Mouse (Mus musculus): ENCODE measurements around the gene Ptger1.

The Ptger1 gene

GRCm38 (mm10) chr8:83665969-83666865 lies at the start of gene Ptger1:
Ptger1 (plus strand) TSS chr8:83666678.
- ChIA-PET CTCF (interaction anchor here in 1 of 4 experiments (1.0 kb wide), 1 partner anchor 9 kb away, joined by 3 read pairs; no protein-coding TSS in a partner anchor), POLR2A (interaction anchor here (0.6 to 2.0 kb wide), 26 partner anchors 9 to 1150 kb away, joined by 3 to 9 read pairs (median 4); partner anchors contain the start of genes Asf1b (in 2 of the 4), Gipc1 (in 2 of the 4), Gm10644 (in 2 of the 4) and Ddx39 (in 1 of the 4))

GRCm38 (mm10) chr8:83617111-83617510 lies 49.4 kb upstream of the Ptger1 start:
- POLR2A ChIA-PET = interaction anchor here in 2 of 4 experiments (2.5 to 4.6 kb wide), 3 partner anchors 9 to 12 kb away, joined by 9 to 32 read pairs (median 15); partner anchors contain the start of genes Dnajb1 (in 2 of the 2) and Tecr (in 2 of the 2)
- CTCF ChIA-PET = no interaction called here

GRCm38 (mm10) chr8:83618566-83618965 lies 47.9 kb upstream of the Ptger1 start:
- POLR2A ChIA-PET = interaction anchor here in 3 of 4 experiments (1.0 to 4.6 kb wide), 7 partner anchors 10 to 20 kb away, joined by 3 to 32 read pairs (median 5); partner anchors contain the start of genes Dnajb1 (in 2 of the 3) and Tecr (in 2 of the 3)
- CTCF ChIA-PET = interaction anchor here in 2 of 4 experiments (0.6 to 1.0 kb wide), 3 partner anchors 20 to 921 kb away, joined by 3 to 5 read pairs (median 3); no protein-coding TSS in a partner anchor

- CTCF ChIA-PET = interaction anchor here in 1 of 4 experiments (1.3 kb wide), 1 partner anchor 42 kb away, joined by 3 read pairs; no protein-coding TSS in a partner anchor
- POLR2A ChIA-PET = interaction anchor here (0.7 to 4.6 kb wide), 7 partner anchors 10 to 25 kb away, joined by 3 to 32 read pairs (median 5); partner anchors contain the start of genes Dnajb1 (in 2 of the 4) and Tecr (in 2 of the 4)
These were observed 46.8 kb upstream of the Ptger1 start for GRCm38 (mm10) chr8:83619568-83620285.

GRCm38 (mm10) chr8:83621691-83622388 lies 44.6 kb upstream of the Ptger1 start:
- POLR2A ChIA-PET = interaction anchor here in 3 of 4 experiments (0.9 to 3.4 kb wide), 13 partner anchors 8 to 41 kb away, joined by 4 to 28 read pairs (median 5); partner anchors contain the start of genes Dnajb1 (in 2 of the 3), Tecr (in 2 of the 3) and Gipc1 (in 1 of the 3)
- CTCF ChIA-PET = interaction anchor here in 3 of 4 experiments (0.6 to 3.4 kb wide), 32 partner anchors 9 to 333 kb away, joined by 3 to 28 read pairs (median 4); partner anchors contain the start of genes Dnajb1 (in 2 of the 3), Gipc1 (in 2 of the 3), Tecr (in 2 of the 3) and Asf1b (in 1 of the 3)

- ChIA-PET CTCF (interaction anchor here (0.6 to 3.4 kb wide), 40 partner anchors 9 to 585 kb away, joined by 3 to 28 read pairs (median 4); partner anchors contain the start of genes Dnajb1 (in 2 of the 4), Gipc1 (in 2 of the 4), Tecr (in 2 of the 4) and Asf1b (in 1 of the 4)), POLR2A (interaction anchor here in 3 of 4 experiments (0.8 to 3.4 kb wide), 15 partner anchors 9 to 72 kb away, joined by 3 to 28 read pairs (median 5); partner anchors contain the start of genes Dnajb1 (in 2 of the 3), Tecr (in 2 of the 3) and Gipc1 (in 1 of the 3))
These were observed 44.0 kb upstream of the Ptger1 start for GRCm38 (mm10) chr8:83622389-83622989.

- CTCF ChIA-PET = interaction anchor here (0.9 to 3.4 kb wide), 10 partner anchors 16 to 584 kb away, joined by 3 to 28 read pairs (median 7); partner anchors contain the start of genes Dnajb1 (in 2 of the 4), Tecr (in 2 of the 4), Asf1b (in 1 of the 4) and Gm10644 (in 1 of the 4)
- POLR2A ChIA-PET = interaction anchor here in 2 of 4 experiments (0.8 to 3.4 kb wide), 11 partner anchors 10 to 154 kb away, joined by 3 to 28 read pairs (median 5); partner anchors contain the start of genes Dnajb1 (in 2 of the 2), Tecr (in 2 of the 2) and Gipc1 (in 1 of the 2)
These were observed 42.9 kb upstream of the Ptger1 start for GRCm38 (mm10) chr8:83623549-83623948.

GRCm38 (mm10) chr8:83624739-83625138 lies 41.7 kb upstream of the Ptger1 start:
- ChIA-PET CTCF (interaction anchor here in 3 of 4 experiments (0.7 to 3.4 kb wide), 22 partner anchors 9 to 1523 kb away, joined by 3 to 28 read pairs (median 3); partner anchors contain the start of genes Dnajb1 (in 2 of the 3) and Tecr (in 2 of the 3)), POLR2A (interaction anchor here in 3 of 4 experiments (0.7 to 3.4 kb wide), 5 partner anchors 12 to 39 kb away, joined by 3 to 28 read pairs (median 4); partner anchors contain the start of genes Dnajb1 (in 1 of the 3) and Tecr (in 1 of the 3))

- CTCF ChIA-PET = interaction anchor here in 1 of 4 experiments (1.5 kb wide), 1 partner anchor 28 kb away, joined by 3 read pairs; no protein-coding TSS in a partner anchor
- POLR2A ChIA-PET = interaction anchor here in 1 of 4 experiments (2.0 kb wide), 1 partner anchor 36 kb away, joined by 4 read pairs; no protein-coding TSS in a partner anchor
These were observed 40.7 kb upstream of the Ptger1 start for GRCm38 (mm10) chr8:83625676-83626299.

GRCm38 (mm10) chr8:83632083-83632707 lies 34.3 kb upstream of the Ptger1 start:
- ChIA-PET CTCF (interaction anchor here in 1 of 4 experiments (1.1 kb wide), 1 partner anchor 10 kb away, joined by 4 read pairs; no protein-coding TSS in a partner anchor), POLR2A (interaction anchor here in 1 of 4 experiments (1.8 kb wide), 1 partner anchor 10 kb away, joined by 4 read pairs; no protein-coding TSS in a partner anchor)

GRCm38 (mm10) chr8:83638856-83639255 lies 27.6 kb upstream of the Ptger1 start:
- ChIA-PET CTCF (interaction anchor here in 1 of 4 experiments (0.8 kb wide), 1 partner anchor 17 kb away, joined by 3 read pairs; no protein-coding TSS in a partner anchor), POLR2A (no interaction called here)

GRCm38 (mm10) chr8:83639649-83640048 lies 26.8 kb upstream of the Ptger1 start:
- ChIA-PET POLR2A (interaction anchor here in 1 of 4 experiments (0.6 kb wide), 1 partner anchor 24 kb away, joined by 6 read pairs; no protein-coding TSS in a partner anchor), CTCF (interaction anchor here in 1 of 4 experiments (1.2 kb wide), 1 partner anchor 23 kb away, joined by 3 read pairs; no protein-coding TSS in a partner anchor)

- POLR2A ChIA-PET = interaction anchor here in 3 of 4 experiments (0.6 to 1.2 kb wide), 6 partner anchors 9 to 392 kb away, joined by 3 to 4 read pairs (median 3); partner anchors contain the start of gene Pkn1 (in 1 of the 3)
These were observed 19.0 kb upstream of the Ptger1 start for GRCm38 (mm10) chr8:83647511-83647910.

GRCm38 (mm10) chr8:83648031-83648430 lies 18.4 kb upstream of the Ptger1 start:
- ChIA-PET CTCF (interaction anchor here in 2 of 4 experiments (1.7 to 2.4 kb wide), 2 partner anchors 10 to 14 kb away, joined by 4 to 9 read pairs; no protein-coding TSS in a partner anchor), POLR2A (interaction anchor here in 3 of 4 experiments (0.6 to 1.3 kb wide), 5 partner anchors 9 to 229 kb away, joined by 3 to 6 read pairs (median 3); partner anchors contain the start of gene Pkn1 (in 1 of the 3))

More at GRCm38 (mm10) chr8:83647511-83647910, 19.0 kb upstream of the Ptger1 start:
- CTCF ChIA-PET = interaction anchor here in 2 of 4 experiments (1.1 to 2.4 kb wide), 3 partner anchors 10 to 15 kb away, joined by 4 to 9 read pairs (median 5); no protein-coding TSS in a partner anchor

All from embryonic stem cell, embryonic (primary cell).